Mouse (Mus musculus): ENCODE measurements at regions not wholly inside any gene's neighbourhood (a gene's known extent, or its start where the extent isn't known, plus 50 kb on each side); places are given as distances from the start of the nearest gene placed in this dataset.
"Not testable (repeated sequence)": the region's sequence is repeated elsewhere in the genome, so short reads cannot be mapped to it uniquely, and the experiment has no call there.

DNA sequence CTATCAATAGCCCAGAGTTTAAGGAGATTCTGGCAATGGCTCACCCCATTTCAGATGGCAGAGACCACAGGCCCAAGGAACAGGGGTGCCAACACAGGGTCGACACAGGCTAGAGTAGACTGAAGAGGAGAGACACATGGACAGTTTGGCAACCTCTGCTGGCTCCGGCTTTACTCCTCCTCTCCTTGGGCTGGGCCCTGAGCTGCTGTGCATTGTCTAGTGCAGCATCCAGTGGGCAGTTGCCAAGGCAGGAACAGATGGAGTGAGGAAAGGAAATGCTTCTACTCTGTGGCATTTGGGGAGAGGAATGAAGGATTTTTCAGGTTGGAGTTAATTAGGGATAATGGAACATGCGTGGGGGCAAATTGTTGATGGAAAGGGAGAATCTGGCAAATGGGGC is 151.0 kb upstream of the 1700012A03Rik start:
- DNase-seq (ENCODE audit: extremely low spot score in 1 of 2, low spot score in 1 of 2) = peak in 1 of 2 experiments; percentile 61

DNA sequence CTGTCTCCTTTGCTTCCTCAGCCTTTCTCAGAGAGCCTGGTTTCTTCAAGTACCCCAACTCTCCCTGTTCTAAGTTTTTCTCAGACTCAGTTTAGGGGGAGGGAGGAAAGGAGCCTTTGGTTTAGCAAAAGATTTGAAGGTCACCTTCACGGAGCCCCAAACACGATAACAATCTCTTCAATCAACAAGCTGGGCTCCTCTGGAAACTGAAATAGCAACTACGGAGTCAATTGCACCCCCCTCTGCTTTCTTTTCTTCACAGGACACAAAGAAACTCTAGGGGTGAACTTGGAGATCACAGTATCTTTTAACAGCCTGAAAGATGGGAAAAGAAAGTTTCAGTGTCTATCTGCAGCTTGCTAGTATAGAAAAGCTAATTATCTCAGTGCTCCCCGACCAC is 151.4 kb upstream of the 1700012A03Rik start:
- DNase-seq (ENCODE audit: extremely low spot score in 1 of 2, low spot score in 1 of 2) = no peak

DNA sequence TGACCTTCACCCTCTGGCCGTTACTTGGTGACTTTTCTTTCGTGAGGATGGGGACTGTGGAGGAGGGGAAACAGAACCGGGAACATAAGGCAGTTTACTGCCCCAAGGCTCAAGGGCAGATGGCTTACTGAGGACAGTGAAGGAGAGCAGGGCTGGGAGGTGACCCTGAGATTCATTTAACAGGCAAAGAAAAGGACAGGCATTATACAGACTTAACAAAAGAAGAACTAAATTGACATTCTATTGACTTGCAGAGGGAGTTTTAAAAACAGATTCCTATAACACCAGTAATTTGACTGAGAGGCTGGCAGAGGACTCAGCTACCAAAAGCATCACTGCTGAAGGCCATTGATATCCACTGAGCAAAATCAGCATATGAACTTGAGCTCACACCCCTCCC is 153.0 kb upstream of the 1700012A03Rik start:
- no peak for DNase-seq (ENCODE audit: extremely low spot score in 1 of 2, low spot score in 1 of 2)

DNA sequence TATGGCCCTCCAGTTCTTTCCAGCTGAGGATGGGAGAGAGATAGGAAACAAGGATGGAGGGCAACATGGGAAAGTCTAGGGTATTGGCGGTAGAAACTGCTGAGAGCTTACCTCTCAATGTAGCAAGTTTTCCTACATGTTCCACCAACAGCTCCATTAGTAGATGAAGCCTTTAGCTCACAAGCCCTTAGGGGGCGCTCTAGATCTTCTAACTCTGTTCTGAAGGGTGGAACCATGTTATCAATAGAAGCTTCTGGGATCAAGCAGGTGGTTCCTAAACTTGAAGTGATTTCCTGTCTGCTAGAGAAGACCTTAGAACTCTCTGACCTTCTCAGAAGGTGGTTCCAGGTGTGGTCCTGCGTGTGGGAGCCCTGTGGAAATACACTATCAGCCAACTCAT is 154.2 kb upstream of the 1700012A03Rik start:
- peak in 1 of 2 experiments; percentile 68 for DNase-seq (ENCODE audit: extremely low spot score in 1 of 2, low spot score in 1 of 2)

DNA sequence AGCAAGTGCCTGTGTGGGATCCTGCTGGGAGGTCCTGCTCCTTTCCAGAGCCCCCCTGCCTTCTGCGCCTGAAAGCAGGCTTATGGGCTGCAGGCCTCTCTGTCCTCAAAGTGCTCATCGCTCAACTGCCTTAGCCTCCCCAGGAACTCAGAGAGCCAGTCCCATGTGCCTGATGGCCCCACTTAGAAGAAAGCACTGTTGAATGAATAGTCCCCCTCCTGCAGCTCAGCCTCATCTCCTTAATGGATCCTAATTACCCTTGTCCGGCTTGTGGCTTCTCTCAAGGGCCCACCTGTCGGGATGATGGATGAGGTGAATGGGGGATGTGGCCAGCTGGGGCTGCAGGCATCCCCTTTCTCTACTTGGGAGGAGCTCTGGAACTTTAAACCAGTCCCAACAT is 163.1 kb upstream of the 1700012A03Rik start:
- no peak for DNase-seq (ENCODE audit: extremely low spot score in 1 of 2, low spot score in 1 of 2)

DNA sequence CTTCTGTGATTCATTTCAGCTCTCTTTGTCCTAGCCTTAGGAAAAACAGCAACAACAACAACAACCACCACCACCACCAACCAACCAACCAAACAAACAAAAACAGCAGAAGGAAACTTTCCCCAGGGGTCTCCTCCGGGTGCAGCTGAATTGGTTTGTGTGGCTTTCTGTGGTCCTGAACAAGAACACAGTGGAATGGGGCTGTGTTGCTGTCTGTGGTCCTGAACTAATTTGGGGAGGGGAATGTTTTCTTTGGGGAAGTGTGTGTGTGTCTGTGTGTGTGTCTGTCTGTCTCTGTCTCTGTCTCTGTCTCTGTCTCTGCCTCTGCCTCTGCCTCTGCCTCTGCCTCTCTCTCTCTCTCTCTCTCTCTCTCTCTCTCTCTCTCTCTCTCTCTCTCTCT is 164.8 kb upstream of the 1700012A03Rik start:
- not testable (repeated sequence) for DNase-seq (ENCODE audit: extremely low spot score in 1 of 2, low spot score in 1 of 2)

DNA sequence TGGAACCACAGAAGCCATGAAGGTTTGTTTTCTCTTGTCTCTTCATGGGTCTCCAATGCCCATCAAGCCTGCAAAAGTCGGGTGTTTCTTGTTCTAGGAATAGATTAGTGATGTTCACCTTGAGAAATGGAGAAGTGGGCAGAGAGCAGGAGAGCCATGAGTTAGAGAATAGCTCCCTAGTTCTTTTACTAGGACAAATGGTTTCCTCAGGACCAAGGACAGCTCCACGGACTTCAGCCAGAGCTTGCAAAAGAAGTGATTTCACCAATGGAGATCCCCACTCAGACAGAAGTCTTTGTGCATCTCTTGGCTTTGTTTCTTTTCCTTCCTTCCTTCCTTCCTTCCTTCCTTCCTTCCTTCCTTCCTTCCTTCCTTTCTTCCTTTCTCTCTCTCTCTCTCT is 166.3 kb upstream of the 1700012A03Rik start:
- peak in 1 of 2 experiments; percentile 9 for DNase-seq (ENCODE audit: extremely low spot score in 1 of 2, low spot score in 1 of 2)

DNA sequence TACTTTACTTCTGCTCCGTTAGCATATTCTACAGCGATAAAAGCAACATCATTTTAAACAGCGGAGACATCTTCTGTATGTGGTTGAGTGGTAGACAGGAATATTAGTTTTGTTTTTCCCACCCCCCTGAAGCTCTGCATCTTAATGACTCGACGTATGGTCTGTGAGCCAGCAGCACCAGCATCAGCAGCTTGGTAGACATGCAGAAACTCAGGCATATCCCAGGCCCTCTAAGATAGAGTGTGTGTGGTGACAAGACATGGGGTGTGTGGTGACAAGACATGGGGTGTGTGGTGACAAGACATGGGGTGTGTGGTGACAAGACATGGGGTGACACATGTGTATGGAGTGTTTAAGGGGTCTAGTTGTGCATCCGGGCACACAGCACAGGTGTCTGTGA is 175.4 kb upstream of the 1700012A03Rik start:
- DNase-seq (ENCODE audit: extremely low spot score in 1 of 2, low spot score in 1 of 2) = no peak

DNA sequence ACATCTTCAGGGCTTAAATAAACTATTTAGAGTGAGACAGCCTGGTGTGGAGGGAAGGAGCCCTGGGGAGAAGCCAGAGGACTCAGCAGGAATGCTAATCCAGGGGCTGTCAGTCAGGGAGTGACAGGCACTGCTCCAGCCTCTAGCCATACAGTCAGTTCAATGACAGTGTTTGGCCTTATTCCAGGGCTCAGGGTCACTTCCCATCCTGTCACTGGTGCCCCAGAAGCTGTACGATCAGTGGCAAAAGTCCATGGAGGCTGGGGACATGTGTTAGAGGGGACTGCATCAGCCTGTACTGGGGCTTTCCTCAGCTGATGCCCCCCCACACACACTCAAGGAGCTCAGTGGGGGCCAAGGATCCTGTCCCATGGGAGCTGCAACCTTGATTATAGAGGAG is 176.1 kb upstream of the 1700012A03Rik start:
- DNase-seq (ENCODE audit: extremely low spot score in 1 of 2, low spot score in 1 of 2) = no peak

DNA sequence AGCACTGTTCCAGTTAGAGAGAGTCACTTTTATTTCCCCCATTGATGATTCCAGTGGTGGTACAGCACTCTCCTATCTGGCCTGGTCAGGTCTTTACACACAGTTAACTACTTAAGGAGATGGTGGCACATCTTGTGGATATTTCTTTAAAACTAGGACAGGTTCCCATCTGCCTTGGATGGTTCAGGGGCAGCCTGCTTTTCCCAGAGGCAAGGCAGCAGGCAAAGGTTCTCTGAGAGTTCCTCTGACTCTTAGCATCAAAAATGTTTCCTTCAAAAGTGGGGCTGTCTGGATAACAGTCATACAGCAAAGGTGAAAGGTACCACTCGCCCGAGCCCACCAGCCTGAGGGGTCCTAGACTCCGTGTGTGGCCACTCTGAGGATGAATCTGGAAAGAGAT is 178.3 kb upstream of the 1700012A03Rik start:
- DNase-seq (ENCODE audit: extremely low spot score in 1 of 2, low spot score in 1 of 2) = no peak

DNA sequence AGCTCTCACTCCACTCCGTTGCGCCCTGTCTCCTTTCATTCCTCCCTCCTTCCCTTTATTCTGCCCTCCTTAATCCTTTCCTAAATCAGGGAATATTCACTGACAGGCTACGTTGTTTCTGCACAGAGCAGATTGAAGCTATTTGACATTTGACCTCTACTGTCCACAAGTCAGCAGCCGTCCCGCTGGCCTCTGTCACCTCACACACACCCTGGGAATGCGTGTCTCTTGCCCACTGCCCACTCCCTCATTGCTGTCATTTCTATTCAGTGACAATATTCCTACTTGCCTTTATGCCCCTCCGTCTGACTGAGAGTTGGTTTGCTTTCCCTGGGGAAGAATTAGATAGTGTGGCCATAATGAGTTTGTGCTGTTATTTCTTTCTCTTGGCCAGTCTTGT is 188.1 kb upstream of the 1700012A03Rik start:
- no peak for DNase-seq (ENCODE audit: extremely low spot score in 1 of 2, low spot score in 1 of 2)

DNA sequence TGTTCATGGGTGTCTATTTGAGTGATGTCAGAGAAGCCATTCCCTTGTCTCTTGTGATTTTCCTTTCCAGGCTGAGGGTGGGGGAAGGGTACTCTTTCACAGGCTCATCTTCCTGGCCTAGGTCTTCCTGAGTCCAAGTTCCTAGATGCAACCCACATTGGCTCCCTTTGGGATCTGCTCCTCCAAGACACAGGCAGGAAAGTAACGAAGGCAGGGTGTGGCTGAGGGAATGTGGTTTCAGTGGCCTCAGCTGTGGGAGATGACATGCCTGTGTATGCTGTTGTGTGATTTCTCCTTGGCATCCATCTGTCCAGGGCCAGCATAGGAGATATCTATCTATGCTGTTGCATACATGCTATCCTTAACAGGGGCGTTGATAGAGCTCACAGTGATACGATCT is 190.4 kb upstream of the 1700012A03Rik start:
- no peak for DNase-seq (ENCODE audit: extremely low spot score in 1 of 2, low spot score in 1 of 2)

DNA sequence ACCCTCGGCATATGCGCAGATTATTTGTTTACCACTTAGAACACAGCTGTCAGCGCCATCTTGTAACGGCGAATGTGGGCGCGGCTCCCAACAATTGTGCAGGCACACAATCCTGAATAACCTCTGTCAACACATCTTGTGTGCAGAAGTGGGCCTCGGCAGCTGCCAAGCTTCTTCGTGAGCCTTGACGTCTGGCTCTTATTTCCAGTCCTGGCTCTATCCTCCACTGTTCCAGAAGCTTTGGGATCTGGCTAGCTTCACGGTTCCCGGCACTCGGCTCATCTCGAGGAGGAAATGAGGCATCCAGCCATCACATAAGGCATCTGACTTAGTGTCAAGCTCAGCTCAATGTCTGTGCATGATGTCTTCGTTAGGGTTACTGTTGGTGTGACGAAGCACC is 195.8 kb upstream of the 1700012A03Rik start:
- DNase-seq (ENCODE audit: extremely low spot score in 1 of 2, low spot score in 1 of 2) = no peak

DNA sequence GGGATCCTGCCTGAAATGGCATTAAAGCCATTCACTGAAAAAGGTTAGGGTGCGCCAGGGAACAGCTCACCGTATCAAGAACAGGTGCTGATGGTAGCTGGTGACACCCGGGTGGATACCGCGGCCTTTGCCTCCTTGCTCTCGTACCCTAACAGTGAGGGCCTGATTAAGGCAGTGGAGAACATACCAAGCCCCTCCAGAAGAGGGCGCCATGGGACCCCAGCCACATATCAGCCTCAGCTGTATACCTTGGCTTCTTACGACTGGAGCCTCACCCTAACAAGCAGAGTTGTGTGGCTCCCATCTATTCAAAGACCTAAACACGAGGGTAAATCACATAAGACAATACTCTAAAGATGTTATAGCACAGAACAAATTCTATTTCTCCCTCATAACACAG is 203.7 kb upstream of the 1700012A03Rik start:
- DNase-seq (ENCODE audit: extremely low spot score in 1 of 2, low spot score in 1 of 2) = peak in 1 of 2 experiments; percentile 28

DNA sequence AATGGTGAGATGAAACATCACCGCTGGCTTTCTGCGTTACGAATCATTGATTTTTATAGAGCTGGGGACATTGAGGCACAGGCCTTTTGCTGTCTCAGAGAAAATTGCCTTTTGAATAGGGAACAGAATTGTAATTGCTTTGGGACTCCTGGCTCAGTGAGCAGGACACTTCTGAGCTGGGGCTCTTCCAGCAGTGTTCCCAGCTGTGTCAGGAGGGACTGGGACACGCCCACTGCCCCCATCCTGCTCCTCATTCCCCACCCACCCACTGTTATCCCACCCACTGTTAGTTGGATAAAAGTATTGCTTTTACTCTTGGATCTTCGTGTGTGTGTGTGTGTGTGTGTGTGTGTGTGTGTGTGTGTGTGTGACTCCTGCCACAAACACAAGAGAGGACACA is 204.4 kb upstream of the 1700012A03Rik start:
- no peak for DNase-seq (ENCODE audit: extremely low spot score in 1 of 2, low spot score in 1 of 2)

DNA sequence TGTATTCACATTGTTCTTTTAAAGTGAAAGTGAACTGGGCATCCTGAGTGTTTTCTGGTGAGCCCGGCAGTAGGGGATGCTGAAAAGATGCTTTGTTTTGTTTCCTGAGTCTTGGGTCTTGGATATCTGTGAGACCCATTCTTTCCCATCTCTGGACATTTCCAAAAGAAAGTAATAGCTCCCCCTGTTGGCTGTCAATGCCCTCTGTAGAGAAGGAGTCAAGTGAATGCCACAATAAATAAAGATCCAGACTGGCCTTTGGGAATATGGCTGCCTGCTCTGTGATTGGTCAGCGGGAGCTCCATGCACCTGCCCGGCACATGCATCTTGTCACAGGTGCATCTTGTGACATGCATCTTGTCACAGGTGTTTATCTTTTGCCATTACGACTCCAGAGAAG is 209.4 kb upstream of the 1700012A03Rik start:
- DNase-seq (ENCODE audit: extremely low spot score in 1 of 2, low spot score in 1 of 2) = no peak

DNA sequence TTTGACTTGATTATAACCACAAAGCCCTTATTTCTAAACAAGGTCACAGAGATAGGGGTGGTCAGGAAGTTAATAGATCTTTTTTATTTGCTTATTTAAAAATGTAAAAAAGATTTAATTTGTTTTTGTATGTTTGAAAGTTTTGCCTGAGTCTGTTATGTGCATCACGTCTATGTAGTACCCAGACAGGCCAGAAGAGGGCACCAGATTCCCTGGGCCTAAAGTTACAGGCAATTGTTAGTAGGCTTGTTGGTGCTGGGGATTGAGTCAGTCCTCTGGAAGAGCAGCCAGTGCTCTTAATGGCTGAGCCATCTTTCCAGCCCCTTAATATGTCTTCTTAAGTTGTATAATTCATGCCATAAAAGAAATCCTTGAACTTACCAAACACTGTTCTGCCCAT is 211.5 kb upstream of the 1700012A03Rik start:
- DNase-seq (ENCODE audit: extremely low spot score in 1 of 2, low spot score in 1 of 2) = no peak

DNA sequence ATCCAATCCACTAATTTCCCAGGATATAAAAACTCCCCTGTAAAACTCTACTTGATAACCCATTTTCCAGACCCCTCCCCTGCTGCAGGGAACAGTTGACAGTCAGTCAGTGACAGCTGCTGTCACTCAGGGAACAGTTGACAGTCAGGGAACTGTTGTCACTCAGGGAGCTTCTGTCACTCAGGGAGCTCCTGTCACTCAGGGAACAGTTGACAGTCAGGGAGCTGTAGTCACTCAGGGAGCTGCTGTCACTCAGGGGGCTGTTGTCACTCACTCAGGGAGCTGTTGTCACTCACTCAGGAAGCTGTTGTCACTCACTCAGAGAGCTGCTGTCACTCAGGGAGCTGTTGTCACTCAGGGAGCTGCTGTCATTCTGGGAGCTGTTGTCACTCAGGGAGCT is 214.3 kb upstream of the 1700012A03Rik start:
- no peak for DNase-seq (ENCODE audit: extremely low spot score in 1 of 2, low spot score in 1 of 2)

DNA sequence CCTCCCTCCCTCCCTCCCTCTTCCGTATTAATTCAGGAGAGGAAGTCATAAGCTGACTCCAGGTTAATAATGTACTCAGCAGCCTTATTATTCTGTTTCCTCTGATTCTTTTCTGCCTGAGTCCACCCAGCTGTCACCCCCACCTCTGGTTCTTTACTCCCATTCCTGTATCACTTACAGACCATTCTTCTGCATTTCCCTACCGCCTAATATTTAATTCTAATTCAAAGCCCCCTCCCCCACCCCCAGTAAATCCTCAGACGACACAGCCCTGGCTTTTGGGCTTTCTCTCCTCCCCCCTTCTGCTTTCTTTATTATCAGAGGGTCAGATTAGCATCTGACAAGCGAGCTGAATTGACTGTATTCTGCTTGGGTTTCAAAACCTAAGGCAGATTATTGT is 215.5 kb upstream of the 1700012A03Rik start:
- no peak for DNase-seq (ENCODE audit: extremely low spot score in 1 of 2, low spot score in 1 of 2)

DNA sequence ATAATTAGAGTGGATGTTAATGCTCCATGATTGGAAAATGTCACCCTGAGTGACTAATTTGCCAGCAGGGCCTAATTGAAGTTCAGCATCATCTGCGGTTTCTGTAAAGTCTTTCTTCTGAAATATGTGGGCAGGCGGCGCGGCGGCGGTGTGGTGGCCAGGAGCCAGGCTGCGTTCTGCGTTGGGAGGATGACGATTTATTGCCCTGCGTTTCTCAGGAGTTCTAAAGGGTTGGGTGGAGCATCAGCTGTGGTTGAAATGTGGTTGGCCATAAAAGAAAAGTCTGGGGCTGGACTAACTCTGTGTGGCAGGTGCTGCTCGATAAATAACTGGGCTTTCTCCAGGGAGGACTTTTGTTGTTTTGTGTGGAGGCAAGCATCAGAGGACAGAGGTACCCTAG is 219.4 kb upstream of the 1700012A03Rik start:
- DNase-seq (ENCODE audit: extremely low spot score in 1 of 2, low spot score in 1 of 2) = peak in 1 of 2 experiments; percentile 21

DNA sequence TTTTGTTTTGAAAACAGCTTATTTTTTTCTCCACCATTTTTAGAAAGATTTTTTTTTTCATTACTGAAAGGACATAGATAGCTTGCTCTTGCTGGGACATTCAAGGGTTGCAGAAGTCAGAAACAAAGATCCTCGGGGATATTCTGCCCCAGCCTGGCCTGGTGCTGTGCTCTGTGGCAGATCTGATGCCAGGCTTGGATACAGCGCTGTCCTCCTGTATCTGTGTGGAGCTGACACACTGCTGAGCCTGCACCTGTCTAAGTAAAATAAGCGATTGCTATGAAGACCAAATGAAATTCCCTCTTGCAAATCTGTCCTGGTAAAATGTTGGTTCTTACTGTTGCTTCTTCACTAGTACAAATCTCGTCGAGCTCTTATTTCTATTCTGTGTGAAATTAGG is 226.4 kb upstream of the 1700012A03Rik start:
- no peak for DNase-seq (ENCODE audit: extremely low spot score in 1 of 2, low spot score in 1 of 2)

DNA sequence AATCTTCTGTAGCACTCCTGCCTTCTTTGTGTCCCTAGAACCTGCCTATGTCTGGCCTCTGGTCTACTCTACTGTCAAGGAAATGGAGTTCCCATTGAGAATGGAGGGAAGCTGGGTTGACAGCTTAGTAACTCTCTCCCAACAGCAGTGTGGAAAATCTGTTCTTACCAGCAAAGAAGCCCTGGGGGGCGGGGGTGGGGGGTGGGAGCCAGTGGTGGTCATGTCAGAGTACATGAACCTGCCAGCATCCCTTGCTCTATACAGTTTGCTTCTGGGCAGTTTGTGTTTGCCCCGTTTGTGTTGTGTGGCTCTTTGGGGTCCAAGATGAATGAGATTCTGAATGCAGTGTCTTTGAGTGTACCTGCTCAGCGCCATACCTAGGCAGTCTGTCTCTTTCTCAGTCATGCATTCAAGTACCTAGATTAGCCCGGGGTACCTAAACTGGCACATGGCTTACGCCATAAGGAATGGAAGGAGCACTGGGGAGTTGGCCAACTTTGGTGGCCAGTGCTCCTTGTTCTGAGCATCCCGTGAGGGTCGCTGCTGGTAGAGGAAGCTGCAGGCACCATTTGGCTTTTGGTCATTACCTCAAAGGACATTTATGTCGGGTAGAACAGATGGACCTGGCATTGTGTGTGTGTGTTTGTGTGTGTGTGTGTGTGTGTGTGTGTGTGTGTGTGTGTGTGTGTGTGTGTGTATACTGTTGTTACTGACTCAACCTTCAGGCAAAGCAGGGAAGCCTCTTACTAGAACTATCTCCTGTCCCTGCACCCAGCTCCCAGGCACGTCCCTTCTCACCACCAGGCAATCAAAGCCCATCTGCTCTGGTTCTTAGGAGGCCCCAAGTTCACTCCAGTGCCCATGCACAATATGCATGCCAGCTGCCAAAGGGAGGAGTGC is 227.6 kb upstream of the 1700012A03Rik start:
- DNase-seq (ENCODE audit: extremely low spot score in 1 of 2, low spot score in 1 of 2) = no peak

DNA sequence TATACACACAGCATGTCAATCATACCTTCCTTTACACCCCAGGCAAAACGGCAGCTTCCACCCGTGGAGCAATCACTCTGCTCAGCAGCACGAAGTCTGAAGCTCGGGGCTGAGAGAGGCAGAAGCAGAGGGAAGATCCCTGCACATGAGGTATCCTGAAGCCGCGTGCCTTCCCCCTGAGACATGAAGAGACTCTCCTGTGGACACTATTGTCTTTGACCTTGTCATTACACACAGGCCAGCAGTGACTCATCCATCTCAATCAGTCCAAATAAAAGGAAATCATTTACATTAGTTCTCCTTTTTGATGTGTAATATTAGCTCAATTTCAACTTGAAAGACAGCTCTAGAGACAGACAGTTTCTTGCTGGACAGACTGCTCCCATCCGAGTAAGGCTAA is 228.4 kb upstream of the 1700012A03Rik start:
- DNase-seq (ENCODE audit: extremely low spot score in 1 of 2, low spot score in 1 of 2) = no peak

Measured in frontal cortex, adult 2 months (tissue).